Mouse (Mus musculus): ENCODE measurements around the gene Slc25a12.

Gene Slc25a12

GRCm38 (mm10) chr2:71349511-71349910 lies 18.0 kb downstream of the Slc25a12 start:
- no peak for DNase-seq

GRCm38 (mm10) chr2:71347732-71348490 lies 19.6 kb downstream of the Slc25a12 start:
- DNase-seq: no peak

DNA sequence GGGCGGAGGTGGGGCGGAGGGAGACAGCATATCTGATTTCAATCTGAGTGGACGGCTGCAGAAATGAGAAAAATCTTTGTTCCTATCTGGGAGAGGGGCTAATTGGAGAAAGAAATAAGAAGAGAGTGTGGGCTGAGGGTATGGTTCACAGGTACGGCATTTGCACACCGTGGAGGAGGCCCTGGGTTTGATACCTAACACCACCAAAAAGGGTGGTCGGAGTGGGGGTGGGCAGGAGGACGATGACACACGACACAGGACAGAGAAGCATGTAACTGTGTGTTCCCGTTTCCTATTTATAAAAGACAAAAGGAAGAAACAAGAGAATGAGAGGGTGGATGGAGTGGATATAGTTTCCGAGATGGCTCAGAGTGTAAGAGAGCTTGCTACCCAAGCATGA lies 20.4 kb downstream of the Slc25a12 start:
- DNase-seq: no peak

DNA sequence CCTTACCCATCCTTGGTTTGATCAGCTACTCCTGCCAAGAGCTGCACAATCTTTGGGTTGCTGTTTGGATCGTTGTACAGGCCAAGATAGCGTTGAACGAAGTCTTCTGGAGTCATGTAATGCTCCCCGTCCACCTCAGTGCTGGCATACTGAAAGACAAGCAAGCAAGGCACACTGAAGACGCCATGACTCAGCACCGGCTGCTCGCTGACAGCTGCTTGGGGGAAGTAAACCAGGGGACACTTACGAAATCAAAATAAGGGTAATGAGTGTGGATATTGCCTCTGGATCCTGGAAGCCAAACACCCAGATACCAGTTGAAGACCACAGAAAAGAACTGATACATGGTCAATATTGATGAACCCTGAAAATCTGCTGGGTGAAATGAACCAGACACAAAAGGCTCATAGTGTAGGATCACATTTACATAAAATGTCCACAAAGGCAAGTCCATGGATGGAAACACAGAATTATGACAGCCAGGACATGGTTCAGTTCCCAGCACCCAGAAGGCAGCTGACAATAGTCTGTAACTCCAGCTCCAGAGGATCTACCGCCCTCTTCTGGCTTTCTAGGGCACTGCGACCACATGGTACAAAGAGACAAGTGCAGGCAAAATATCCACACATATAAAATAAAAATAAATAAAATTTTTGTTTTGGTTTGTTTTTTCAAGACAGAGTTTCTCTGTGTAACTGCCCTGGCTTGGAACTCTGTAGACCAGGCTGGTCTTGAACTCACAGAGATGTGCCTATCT lies 23.5 kb downstream of the Slc25a12 start:
- no peak for DNase-seq

- no peak for DNase-seq
Measured at GRCm38 (mm10) chr2:71340126-71340525, 27.4 kb downstream of the Slc25a12 start.

GRCm38 (mm10) chr2:71338145-71338796 lies 29.3 kb downstream of the Slc25a12 start:
- DNase-seq: no peak

GRCm38 (mm10) chr2:71336631-71337030 lies 30.9 kb downstream of the Slc25a12 start:
- no peak for DNase-seq

- no peak for DNase-seq
Measured at GRCm38 (mm10) chr2:71336209-71336608, 31.3 kb downstream of the Slc25a12 start.

DNA sequence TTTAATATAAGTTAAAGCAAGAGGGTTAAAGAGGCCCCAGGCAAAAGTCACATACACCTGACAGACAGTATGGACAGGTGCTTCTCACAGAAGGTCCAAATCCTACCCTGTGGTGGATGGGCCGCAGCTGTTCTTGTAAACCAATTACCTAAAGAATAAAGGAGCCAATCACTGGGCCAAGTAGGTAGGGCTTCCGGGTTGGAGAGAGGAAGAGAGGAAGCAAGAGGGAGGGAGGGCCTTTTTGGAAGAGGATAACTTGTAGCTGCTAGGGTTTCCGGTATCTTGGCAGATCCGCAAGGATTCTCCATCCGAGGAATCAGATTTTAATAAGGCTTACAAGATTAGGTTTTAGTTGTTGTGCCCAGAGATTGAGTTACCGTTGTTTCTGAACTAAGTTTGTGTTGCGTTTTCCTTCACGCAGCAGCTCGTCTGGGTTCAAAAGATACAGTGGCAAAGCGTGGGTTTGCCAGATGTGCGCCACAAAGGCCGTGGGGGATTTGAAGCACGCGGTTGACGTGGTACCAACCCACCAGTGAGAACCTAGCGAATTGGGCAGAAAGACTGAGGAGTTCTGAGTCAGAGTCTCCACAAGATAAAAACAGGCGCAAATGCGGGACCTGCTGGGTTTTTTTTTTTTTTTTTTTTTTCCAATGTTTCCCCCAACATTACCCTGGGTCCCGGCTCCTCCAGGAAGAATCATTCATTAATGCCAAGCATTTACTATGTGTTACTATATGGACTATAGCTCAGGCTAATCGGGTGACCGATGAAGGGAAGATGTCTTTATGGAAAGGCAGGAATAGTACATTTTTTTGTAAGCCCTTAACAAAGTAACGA lies 33.3 kb downstream of the Slc25a12 start:
- DNase-seq: no peak

GRCm38 (mm10) chr2:71329761-71330160 lies 37.8 kb downstream of the Slc25a12 start:
- peak; percentile 22 for DNase-seq

DNA sequence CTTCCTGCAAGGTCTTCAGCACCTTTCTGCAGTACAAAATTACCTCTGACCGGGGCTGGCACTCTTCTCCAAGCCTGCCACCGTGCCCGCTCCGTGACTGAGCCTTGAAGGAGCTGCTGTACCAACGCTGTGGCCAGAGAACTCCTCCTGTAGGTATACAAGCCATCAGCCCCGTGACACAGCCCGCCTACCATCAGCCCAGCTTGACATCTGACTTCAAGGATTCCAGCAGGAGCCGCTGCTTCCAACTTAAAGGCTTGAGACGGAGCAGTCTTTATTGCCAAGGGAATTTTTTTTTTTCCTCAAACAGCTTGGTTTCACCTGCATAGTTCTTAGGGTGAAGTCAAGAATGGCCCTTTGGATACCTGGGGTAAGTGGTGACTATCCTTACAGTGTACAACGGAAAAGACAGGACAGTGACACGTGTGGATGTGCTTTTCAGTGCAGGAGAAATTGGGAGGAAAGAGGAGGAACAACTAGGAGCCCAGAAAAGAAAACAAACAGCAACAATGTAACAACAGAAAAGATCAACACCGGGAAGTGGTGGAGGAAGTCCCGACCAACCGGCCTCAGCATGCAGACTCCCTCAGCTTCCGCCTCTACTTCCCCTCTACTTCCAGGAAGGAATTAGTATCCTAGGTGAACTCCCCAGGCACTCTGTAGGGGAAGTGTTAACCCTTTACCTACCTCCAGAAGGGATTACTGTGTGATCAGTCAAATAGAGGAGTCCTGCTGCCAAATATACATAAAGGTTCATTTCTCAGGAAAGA lies 39.0 kb downstream of the Slc25a12 start:
- no peak for DNase-seq

- DNase-seq: no peak
Measured at GRCm38 (mm10) chr2:71327715-71328114, 39.8 kb downstream of the Slc25a12 start.

- DNase-seq: no peak
Measured at GRCm38 (mm10) chr2:71326766-71327464, 40.6 kb downstream of the Slc25a12 start.

- no peak for DNase-seq
Measured at GRCm38 (mm10) chr2:71323886-71324285, 43.7 kb downstream of the Slc25a12 start.

GRCm38 (mm10) chr2:71321486-71321885 lies 46.1 kb downstream of the Slc25a12 start:
- no peak for DNase-seq

DNA sequence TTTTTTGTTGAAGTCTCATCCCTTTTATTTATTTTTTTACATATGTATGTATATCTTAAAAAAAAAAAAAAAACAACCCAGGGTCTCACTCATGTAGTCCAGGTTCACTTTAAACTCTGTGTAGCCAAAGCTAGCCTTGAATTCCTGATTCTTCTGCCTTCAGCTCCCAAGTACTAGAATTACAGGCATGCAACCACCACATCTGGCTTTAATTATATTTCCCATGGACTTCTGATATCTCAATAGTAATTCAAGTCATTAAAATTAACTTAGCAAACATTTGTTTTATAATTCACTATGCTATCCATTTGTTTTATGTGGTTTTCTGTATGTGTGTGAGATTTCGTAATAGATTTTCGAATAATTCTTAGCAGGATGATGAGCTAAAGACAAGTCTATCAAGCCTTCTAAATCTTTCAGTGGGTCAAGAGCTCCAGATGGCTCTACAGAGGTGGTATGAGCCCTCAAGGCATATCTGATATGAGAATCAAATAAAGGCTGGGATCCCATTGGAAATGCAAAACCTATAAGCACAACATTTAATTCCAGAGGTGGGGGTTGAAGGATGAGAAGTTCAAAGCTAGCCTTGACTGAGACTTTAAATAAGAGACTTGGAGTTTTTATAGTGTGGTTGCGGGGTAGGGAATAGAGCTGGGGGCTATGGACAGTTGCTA lies 51.3 kb downstream of the Slc25a12 start:
- DNase-seq: no peak

DNA sequence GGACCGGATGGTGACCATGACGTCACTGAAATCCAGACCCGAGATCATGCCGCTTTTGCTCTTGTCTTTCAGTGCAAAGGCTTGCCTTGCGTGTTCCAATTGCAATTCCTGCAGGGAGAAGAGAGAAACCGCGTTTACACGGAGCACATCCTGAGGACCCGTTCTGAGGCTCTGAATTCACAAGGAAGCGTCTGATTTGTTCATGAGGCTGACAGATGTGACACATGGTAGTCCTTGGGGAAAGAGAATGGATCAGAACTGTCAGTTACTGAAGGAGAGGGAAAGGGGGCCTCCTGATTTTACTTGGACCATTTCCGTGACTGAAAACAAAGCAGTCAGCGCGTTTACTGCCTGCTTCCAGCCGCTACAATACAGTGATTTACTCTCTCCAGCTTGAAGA lies 52.5 kb downstream of the Slc25a12 start:
- DNase-seq: no peak

DNA sequence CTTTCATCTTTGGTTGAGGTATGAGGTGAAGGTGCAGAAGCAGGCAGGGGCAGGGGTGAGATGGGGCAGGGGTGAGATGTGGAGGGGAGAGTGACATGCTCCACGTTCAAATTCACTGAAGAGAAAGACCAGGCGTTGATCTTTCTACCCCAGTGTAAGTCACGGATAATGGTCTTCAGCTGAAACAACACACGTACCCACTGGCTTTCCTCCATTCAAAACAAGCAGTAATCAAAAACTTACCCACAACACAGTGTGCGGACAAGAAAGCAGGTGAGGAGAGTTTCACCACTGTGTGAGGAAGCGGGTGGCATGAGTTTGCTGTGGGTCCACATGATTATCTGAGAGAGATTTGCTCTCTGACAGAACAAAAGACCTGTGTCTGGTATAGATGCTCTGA lies 53.5 kb downstream of the Slc25a12 start:
- DNase-seq: no peak

DNA sequence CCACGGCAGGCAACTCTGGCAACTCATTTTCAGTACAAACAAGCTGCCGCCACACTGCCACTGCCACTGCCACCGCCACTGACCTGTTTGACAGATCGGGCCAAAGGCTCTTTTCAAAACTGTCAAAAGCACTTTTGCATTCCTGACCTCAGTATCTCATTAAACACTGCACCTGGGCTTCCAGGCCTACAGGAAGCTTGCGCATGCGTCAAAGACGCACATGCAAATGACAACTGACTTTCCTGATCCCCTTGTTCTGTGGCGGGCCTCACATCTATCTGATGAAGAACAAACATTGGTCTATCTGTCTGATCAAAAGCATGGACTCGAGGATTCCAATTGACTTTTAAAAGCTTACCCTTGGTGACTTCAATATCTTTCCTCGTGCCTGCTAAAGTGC lies 55.5 kb downstream of the Slc25a12 start:
- DNase-seq: no peak

- no peak for DNase-seq
Measured at GRCm38 (mm10) chr2:71309726-71310125, 57.8 kb downstream of the Slc25a12 start.

GRCm38 (mm10) chr2:71306357-71306756 lies 61.2 kb downstream of the Slc25a12 start:
- DNase-seq: no peak
